Mouse (Mus musculus): ENCODE results near the gene AI837181.
A peak's percentile ranks its signal among the peaks of the same experiment; 100 is the strongest.

DNA sequence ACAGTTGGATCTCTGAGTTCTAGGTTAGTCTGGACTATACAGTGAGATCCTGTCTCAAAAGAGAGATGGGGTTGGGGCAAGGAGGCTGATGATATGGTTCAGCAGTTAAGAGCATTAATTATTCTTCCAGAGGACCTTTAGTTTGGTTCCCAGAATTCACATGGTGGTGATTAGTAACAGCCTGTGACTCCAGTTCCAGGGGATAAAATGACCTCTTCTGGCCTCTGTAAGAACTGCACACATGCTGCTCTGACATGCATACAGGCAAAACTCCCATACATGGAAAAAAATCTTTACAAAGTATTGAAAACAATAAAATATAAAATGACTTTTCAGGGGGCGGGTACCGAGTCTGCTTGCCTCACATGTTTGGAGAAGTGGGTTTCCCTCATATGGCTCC is 3.1 kb downstream of the AI837181 start:
- TF ChIP-seq CTCF (IDR thresholded peaks at IDR 0.05; ENCODE audit: low read depth) (peak; percentile 47; the same call in 1 of the 2 replicates), EP300 (IDR thresholded peaks at IDR 0.05; ENCODE audit: low read depth) (no peak)
